Mouse (Mus musculus): ENCODE measurements around the gene Hao1. TPM values are rescaled to one million over a fixed set of nuclear protein-coding genes. Genes with fewer than 3 reads are reported as not detected.

The Hao1 gene
- polyA plus RNA-seq, 1 experiment from 2014 or later: not detected

Other genes starting within 250 kb of the Hao1 start
- gene Tmx4, start 89.8 kb upstream of the Hao1 start, polyA plus RNA-seq (2015; fragmentation: Nextera tagmentation; extraction: Ambion mirVana): 17.2 and 21.4 TPM in 2 replicates
- gene Plcb1, start 231.7 kb upstream of the Hao1 start, polyA plus RNA-seq (2015; fragmentation: Nextera tagmentation; extraction: Ambion mirVana): 10.7 and 11.8 TPM in 2 replicates